Mouse (Mus musculus) stomach, embryonic 14.5 days (tissue): ENCODE data around the gene Slc30a4. TPM values are rescaled to one million over a fixed set of nuclear protein-coding genes. Genes with fewer than 3 reads are reported as not detected.

Experiments used
- ATAC-seq: fragments of 200-750 bp; cut with Nextera tagmentation; 2 replicates; pipeline ENCODE4 v1.8.0; 2017; ENCODE audit warnings: low read depth, moderate TSS enrichment; ENCODE audit not compliant: insufficient number of reproducible peaks, insufficient read depth, low FRiP score
- H3K27ac ChIP-seq: fragments of 300-500 bp; sonication (generic); 2 replicates; pipeline ENCODE4 v1.5.1; 2014; ENCODE audit warnings: mild to moderate bottlenecking, low read length, moderate library complexity, mixed read lengths
- H3K27me3 ChIP-seq: fragments of 300-500 bp; sonication (generic); 2 replicates; pipeline ENCODE4 v1.6.1; 2014; ENCODE audit warnings: low read length, control low read depth, mixed read lengths; ENCODE audit not compliant: control insufficient read depth, insufficient read depth
- H3K36me3 ChIP-seq: fragments of 300-500 bp; sonication (generic); 2 replicates; pipeline ENCODE4 v1.6.1; 2014; ENCODE audit warnings: mild to moderate bottlenecking, control low read depth, low read length, moderate library complexity, mixed read lengths; ENCODE audit not compliant: control insufficient read depth, insufficient read depth
- H3K4me1 ChIP-seq: fragments of 300-500 bp; sonication (generic); 2 replicates; pipeline ENCODE4 v1.6.1; 2014; ENCODE audit warnings: low read length, control low read depth, mixed read lengths; ENCODE audit not compliant: control insufficient read depth, insufficient read depth
- H3K4me2 ChIP-seq: fragments of 300-500 bp; sonication (generic); replicated peaks from 2 replicates; pipeline ENCODE4 v1.6.1; 2014; ENCODE audit warnings: low read depth, low read length, control low read depth
- H3K4me3 ChIP-seq: fragments of 300-500 bp; sonication (generic); 2 replicates; pipeline ENCODE4 v1.5.1; 2014; ENCODE audit warnings: low read depth, low read length, control low read depth
- H3K9ac ChIP-seq: fragments of 300-500 bp; sonication (generic); replicated peaks from 2 replicates; pipeline ENCODE4 v1.6.1; 2014; ENCODE audit warnings: low read depth, mild to moderate bottlenecking, control low read depth, low read length, moderate library complexity, mixed read lengths
- H3K9me3 ChIP-seq: fragments of 300-500 bp; sonication (generic); 2 replicates; pipeline ENCODE4 v1.6.1; 2016; ENCODE audit warnings: low read depth, low read length, control low read depth; ENCODE audit not compliant: control insufficient read depth
- WGBS: fragments of 180-500 bp; shearing (Covaris S2); extraction: QIAGEN DNeasy Blood & Tissue Kit; methylation state at CpG from one replicate; pipeline ENCODE4 v1.1.7; 2014; 5-methylcytosine and 5-hydroxymethylcytosine counted together
- polyA plus RNA-seq: library from polyadenylated mRNA; unstranded; fragments of >200 nt; fragmentation: Nextera tagmentation; extraction: Ambion mirVana; gene quantifications from 2 replicates; pipeline ENCODE4 v1.2.1, GENCODE M21; 2014

Gene Slc30a4
- polyA plus RNA-seq, 1 experiment from 2014 or later, result 13.4 TPM

- Histone ChIP-seq H3K27me3 (no peaks in the 10 kb centered on the region), H3K4me1 (peaks cover 7% of the 10 kb centered on the region), H3K27ac (no peak overlapping the region), H3K9me3 (no peaks in the 10 kb centered on the region), H3K4me2 (no peak overlapping the region), H3K4me3 (no peak overlapping the region), H3K9ac (no peak overlapping the region), H3K36me3 (no peaks in the 10 kb centered on the region)
- 75% methylated on average over 2 of the region's 2 CpGs for WGBS
- ATAC-seq, result no peak
Observed at GRCm38 (mm10) chr2:122697526-122697925, 4.9 kb downstream of the Slc30a4 start.

DNA sequence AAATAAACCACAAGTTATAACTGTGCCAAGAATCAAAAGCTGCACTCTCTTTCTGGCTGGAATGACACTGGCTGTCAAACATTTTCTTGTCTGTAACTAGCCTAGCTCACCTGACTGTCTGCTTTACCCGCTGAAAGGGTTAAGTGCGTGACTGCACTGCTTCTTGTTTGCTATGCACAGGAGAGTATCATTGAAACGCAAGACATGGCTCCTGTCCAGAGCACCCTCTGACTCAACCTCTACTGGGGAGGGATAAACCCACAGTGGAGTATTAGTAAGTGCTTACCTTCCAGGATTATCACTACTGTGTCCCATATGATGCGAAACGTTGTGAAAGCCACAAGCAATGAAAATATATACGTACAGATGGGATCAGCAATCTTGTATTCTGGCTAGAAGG is 15.8 kb downstream of the Slc30a4 start:
- Histone ChIP-seq H3K4me1 (no peaks in the 10 kb centered on the region), H3K36me3 (peaks cover 3% of the 10 kb centered on the region; the same call in 1 of the 2 replicates), H3K27ac (no peak overlapping the region), H3K27me3 (no peaks in the 10 kb centered on the region), H3K4me2 (no peak overlapping the region), H3K4me3 (no peak overlapping the region), H3K9ac (no peak overlapping the region), H3K9me3 (peaks cover 6% of the 10 kb centered on the region)
- WGBS, result 75% methylated on average over 6 of the region's 6 CpGs
- ATAC-seq, result no peak

DNA sequence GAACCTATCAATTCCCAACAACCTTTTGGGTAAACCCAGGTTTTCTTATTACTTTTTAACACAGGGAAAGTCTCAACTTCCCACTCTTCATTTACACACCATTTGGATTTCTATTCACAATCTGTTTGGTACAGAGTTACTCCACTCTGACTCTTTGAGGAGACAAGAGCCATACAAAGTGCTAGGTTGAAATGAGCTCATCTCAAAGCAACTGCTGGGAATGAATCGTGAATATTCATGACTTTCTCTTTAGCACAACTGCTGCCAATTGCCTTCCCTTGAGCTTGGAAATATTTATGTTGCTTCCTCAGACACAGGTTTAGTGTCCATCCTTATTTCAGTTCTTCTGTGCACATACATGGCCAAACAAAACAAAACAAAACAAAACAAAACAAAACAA is 18.8 kb downstream of the Slc30a4 start:
- Histone ChIP-seq H3K27me3 (no peaks in the 10 kb centered on the region), H3K36me3 (peaks cover 3% of the 10 kb centered on the region; the same call in 1 of the 2 replicates), H3K4me1 (no peaks in the 10 kb centered on the region), H3K27ac (no peak overlapping the region), H3K4me3 (no peak overlapping the region), H3K9me3 (peaks cover 10% of the 10 kb centered on the region), H3K4me2 (no peak overlapping the region), H3K9ac (no peak overlapping the region)
- no peak for ATAC-seq
- WGBS, result 91% methylated on average over 1 of the region's 1 CpGs

DNA sequence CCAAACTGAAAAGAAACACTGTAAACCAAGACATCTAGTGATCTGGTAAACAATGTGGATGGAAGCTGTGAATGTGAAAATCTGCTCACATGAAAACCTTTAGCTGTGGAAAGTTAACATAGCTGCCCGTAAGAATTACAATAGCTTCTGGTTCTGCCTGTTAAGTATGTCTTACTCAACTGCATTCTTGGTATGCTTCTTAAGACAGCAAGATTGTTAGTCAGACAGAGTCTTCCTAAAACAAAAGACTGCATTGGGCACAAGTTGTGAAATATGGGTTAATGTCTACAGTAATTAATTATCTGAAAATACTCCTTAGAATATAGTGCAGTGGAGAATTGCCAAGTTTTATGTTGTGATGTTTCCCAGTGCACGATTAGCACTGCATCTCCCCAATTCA is 19.9 kb downstream of the Slc30a4 start:
- no peak overlapping the region for H3K9ac ChIP-seq
- H3K4me3 ChIP-seq, result no peak overlapping the region
- 75% methylated on average over 2 of the region's 2 CpGs for WGBS
- H3K4me2 ChIP-seq, result no peak overlapping the region
- H3K27me3 ChIP-seq, result no peaks in the 10 kb centered on the region
- H3K4me1 ChIP-seq, result no peaks in the 10 kb centered on the region
- peaks cover 10% of the 10 kb centered on the region for H3K9me3 ChIP-seq
- no peak for ATAC-seq
- H3K36me3 ChIP-seq, result peaks cover 3% of the 10 kb centered on the region; the same call in 1 of the 2 replicates
- H3K27ac ChIP-seq, result no peak overlapping the region

GRCm38 (mm10) chr2:122681379-122682137 is 20.9 kb downstream of the Slc30a4 start:
- Histone ChIP-seq H3K9me3 (peaks cover 10% of the 10 kb centered on the region), H3K9ac (no peak overlapping the region), H3K27ac (no peak overlapping the region), H3K4me3 (no peak overlapping the region), H3K36me3 (peaks cover 3% of the 10 kb centered on the region; the same call in 1 of the 2 replicates), H3K27me3 (no peaks in the 10 kb centered on the region), H3K4me1 (no peaks in the 10 kb centered on the region), H3K4me2 (no peak overlapping the region)
- WGBS, result 83% methylated on average over 5 of the region's 5 CpGs
- ATAC-seq, result peak; percentile 46; the same call in 1 of the 2 replicates

- no peak overlapping the region for H3K27ac ChIP-seq
- no peak overlapping the region for H3K9ac ChIP-seq
- ATAC-seq, result no peak
- H3K4me3 ChIP-seq, result no peak overlapping the region
- 90% methylated on average over 2 of the region's 2 CpGs for WGBS
- no peaks in the 10 kb centered on the region for H3K4me1 ChIP-seq
- H3K4me2 ChIP-seq, result no peak overlapping the region
- no peaks in the 10 kb centered on the region for H3K27me3 ChIP-seq
- no peaks in the 10 kb centered on the region for H3K9me3 ChIP-seq
- no peaks in the 10 kb centered on the region for H3K36me3 ChIP-seq
Observed at GRCm38 (mm10) chr2:122675126-122675525, 27.3 kb downstream of the Slc30a4 start.

DNA sequence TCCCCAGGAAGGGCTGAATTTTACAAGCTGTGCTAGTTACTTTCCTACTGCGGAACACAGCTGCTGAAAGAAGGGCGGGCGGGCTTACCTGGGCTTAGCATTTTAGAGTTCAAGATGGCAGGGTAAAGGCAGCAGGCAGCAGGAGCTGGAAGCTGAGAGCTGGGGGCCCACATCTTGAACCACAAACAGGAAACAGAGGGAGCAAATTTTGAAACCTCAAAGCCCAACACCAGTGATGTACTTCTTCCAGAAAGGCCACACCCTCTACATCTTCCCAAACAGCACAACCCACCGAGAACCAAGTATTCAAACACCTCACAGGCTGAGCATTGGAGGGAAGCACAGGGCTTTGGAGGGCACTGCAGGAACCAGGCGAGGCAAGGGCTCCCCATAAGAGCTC is 29.6 kb downstream of the Slc30a4 start:
- H3K4me2 ChIP-seq, result no peak overlapping the region
- H3K4me3 ChIP-seq, result no peak overlapping the region
- 60% methylated on average over 5 of the region's 5 CpGs for WGBS
- ATAC-seq, result no peak
- H3K4me1 ChIP-seq, result no peaks in the 10 kb centered on the region
- no peak overlapping the region for H3K27ac ChIP-seq
- H3K36me3 ChIP-seq, result no peaks in the 10 kb centered on the region
- H3K9me3 ChIP-seq, result no peaks in the 10 kb centered on the region
- no peaks in the 10 kb centered on the region for H3K27me3 ChIP-seq
- no peak overlapping the region for H3K9ac ChIP-seq

DNA sequence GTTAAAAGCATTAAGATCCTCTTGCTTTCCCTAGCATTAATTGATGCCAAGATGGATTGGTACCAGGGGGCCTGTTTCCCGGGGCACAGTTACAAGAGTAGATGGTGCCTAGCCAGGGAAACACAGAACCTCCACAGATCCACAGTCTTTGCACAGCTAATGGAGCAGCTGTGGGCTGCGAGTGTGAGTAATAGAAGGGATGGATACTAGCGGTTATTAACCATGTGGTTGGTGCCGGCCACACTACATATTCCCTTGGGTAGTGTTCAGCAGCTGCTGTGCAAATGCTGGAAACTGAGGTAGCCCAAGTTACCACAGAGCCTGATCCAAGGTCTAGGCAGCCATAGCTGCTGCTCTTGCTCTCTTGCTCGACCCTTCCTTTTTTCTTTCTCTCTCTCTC is 30.7 kb downstream of the Slc30a4 start:
- Histone ChIP-seq H3K4me3 (no peak overlapping the region), H3K27me3 (no peaks in the 10 kb centered on the region), H3K9me3 (no peaks in the 10 kb centered on the region), H3K9ac (no peak overlapping the region), H3K4me2 (no peak overlapping the region), H3K27ac (no peak overlapping the region), H3K36me3 (no peaks in the 10 kb centered on the region), H3K4me1 (no peaks in the 10 kb centered on the region)
- WGBS, result 61% methylated on average over 5 of the region's 5 CpGs
- ATAC-seq, result no peak

GRCm38 (mm10) chr2:122667856-122668255 is 34.6 kb downstream of the Slc30a4 start:
- H3K9ac ChIP-seq, result no peak overlapping the region
- H3K4me2 ChIP-seq, result no peak overlapping the region
- H3K36me3 ChIP-seq, result no peaks in the 10 kb centered on the region
- H3K9me3 ChIP-seq, result no peaks in the 10 kb centered on the region
- 21% methylated on average over 5 of the region's 5 CpGs for whole genome bisulfite sequencing
- H3K27me3 ChIP-seq, result no peaks in the 10 kb centered on the region
- H3K4me3 ChIP-seq, result no peak overlapping the region
- no peak overlapping the region for H3K27ac ChIP-seq
- no peaks in the 10 kb centered on the region for H3K4me1 ChIP-seq
- no peak for ATAC-seq
